Mouse (Mus musculus): ENCODE data around the gene Prdm2. TPM values are rescaled to one million over a fixed set of nuclear protein-coding genes. Genes with fewer than 3 reads are reported as not detected.
A peak's percentile ranks its signal among the peaks of the same experiment; 100 is the strongest.

Prdm2 gene
- total RNA-seq, 2 experiments from 2014 or later, result 24.7 to 26.5 TPM

GRCm38 (mm10) chr4:143111872-143112271 is 100.9 kb downstream of the Prdm2 start:
- Histone ChIP-seq H3K4me3 (no peak overlapping the region), H3K27ac (no peak overlapping the region)
- TF ChIP-seq CTCF (IDR thresholded peaks at IDR 0.05), result no peak
- intact Hi-C loops (cut with DNase I), result loop anchor here (2.0 kb wide), 1 partner anchor 51 kb away; no protein-coding TSS in a partner anchor
- no peak for DNase-seq

DNA sequence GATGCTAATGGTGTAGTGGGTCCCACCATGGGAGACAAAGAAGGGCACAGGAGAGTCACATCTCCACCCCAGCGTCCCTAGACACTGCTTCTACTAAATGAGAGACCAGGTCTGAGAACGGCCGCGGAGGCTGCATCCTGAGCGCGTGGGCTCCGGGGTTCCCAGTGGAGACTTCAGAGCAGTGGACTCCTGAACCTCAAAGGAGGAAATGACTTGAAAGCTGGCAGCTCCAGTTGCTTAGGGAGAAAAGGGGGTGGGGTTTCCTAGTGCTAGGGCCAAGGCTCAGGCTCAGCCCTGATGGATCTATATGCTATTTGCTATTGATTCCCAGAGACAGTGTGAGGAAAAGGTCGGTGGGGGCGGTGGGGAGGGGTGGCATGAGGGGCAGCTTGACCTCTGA is 104.2 kb downstream of the Prdm2 start:
- intact Hi-C loops (cut with DNase I), result no loop called here
- DNase-seq, result no peak
- Histone ChIP-seq H3K27ac (no peak overlapping the region), H3K4me3 (no peak overlapping the region)
- no peak for TF ChIP-seq CTCF (IDR thresholded peaks at IDR 0.05)

GRCm38 (mm10) chr4:143106971-143107370 is 105.8 kb downstream of the Prdm2 start:
- intact Hi-C loops (cut with DNase I), result no loop called here
- no peak for TF ChIP-seq CTCF (IDR thresholded peaks at IDR 0.05)
- H3K4me3 ChIP-seq, result no peak overlapping the region
- DNase-seq, result no peak
- H3K27ac ChIP-seq, result no peak overlapping the region

GRCm38 (mm10) chr4:143106566-143106965 is 106.2 kb downstream of the Prdm2 start:
- intact Hi-C loops (cut with DNase I), result no loop called here
- DNase-seq, result no peak
- no peak overlapping the region for H3K4me3 ChIP-seq
- TF ChIP-seq CTCF (IDR thresholded peaks at IDR 0.05), result no peak
- no peak overlapping the region for H3K27ac ChIP-seq

DNA sequence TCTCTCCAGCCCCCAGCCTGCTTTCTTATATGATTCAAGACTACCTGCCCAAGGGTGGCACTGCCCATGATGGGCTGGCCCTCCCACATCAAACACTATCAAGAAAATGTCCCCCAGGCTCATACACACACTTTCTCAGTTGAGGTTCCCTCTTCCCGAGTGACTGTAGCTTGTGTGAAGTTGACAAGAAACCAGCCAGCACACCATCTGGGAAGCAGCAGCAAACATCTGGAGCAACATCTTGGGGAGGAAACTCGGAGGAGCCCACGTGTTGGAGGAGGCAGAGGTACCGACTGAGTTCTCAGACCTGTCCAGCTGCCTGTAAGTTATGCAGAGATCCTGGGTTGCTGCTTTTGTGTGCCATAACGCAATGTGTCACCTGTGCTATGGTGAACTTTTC is 108.1 kb downstream of the Prdm2 start:
- Histone ChIP-seq H3K27ac (no peak overlapping the region), H3K4me3 (no peak overlapping the region)
- no peak for TF ChIP-seq CTCF (IDR thresholded peaks at IDR 0.05)
- DNase-seq, result no peak
- intact Hi-C loops (cut with DNase I), result loop anchor here (5.0 kb wide), 1 partner anchor 77 kb away; no protein-coding TSS in a partner anchor

- intact Hi-C loops (cut with DNase I), result loop anchor here (5.0 kb wide), 1 partner anchor 77 kb away; no protein-coding TSS in a partner anchor
- peak; percentile 40 for DNase-seq
- Histone ChIP-seq H3K4me3 (no peak overlapping the region), H3K27ac (no peak overlapping the region)
- no peak for TF ChIP-seq CTCF (IDR thresholded peaks at IDR 0.05)
Measured at GRCm38 (mm10) chr4:143103811-143104210, 109.0 kb downstream of the Prdm2 start.

- DNase-seq, result no peak
- no peak for TF ChIP-seq CTCF (IDR thresholded peaks at IDR 0.05)
- intact Hi-C loops (cut with DNase I), result loop anchor here (5.0 kb wide), 1 partner anchor 73 kb away; no protein-coding TSS in a partner anchor
- no peak overlapping the region for H3K4me3 ChIP-seq
- H3K27ac ChIP-seq, result no peak overlapping the region
Measured at GRCm38 (mm10) chr4:143100157-143100556, 112.6 kb downstream of the Prdm2 start.

- no peak for TF ChIP-seq CTCF (IDR thresholded peaks at IDR 0.05)
- Histone ChIP-seq H3K4me3 (no peak overlapping the region), H3K27ac (no peak overlapping the region)
- intact Hi-C loops (cut with DNase I), result loop anchor here (5.0 kb wide), 1 partner anchor 72 kb away; no protein-coding TSS in a partner anchor
- DNase-seq, result no peak
Measured at GRCm38 (mm10) chr4:143099288-143100039, 113.3 kb downstream of the Prdm2 start.

DNA sequence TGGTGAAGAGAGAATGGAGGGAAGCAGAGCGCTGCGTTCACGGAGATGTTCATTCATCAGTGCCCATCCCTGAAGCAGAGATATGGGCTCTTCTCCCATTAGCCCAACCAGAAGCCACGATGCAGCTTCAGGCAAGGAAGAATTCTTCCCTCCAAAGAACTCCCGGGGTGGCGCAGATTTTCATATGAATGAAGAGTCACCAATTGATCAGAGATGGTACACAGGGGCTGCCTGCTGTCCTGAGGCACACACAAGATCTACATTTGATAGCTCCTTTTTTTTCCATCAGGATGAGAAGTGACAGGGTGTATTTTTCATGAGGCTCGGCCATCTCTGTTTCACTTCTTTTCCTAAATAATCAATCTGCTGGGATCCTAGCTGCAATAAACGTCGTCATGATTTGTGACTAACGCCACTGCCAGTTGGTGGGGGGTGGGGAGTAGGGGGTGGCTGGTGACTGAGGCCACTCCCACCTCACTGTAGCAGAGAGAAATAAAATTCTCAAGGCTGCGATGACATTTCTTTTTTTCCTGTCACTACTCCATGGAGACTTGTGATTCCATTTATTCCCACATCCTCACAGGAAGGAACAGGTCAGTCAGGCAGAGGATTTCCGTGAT is 120.6 kb downstream of the Prdm2 start:
- intact Hi-C loops (cut with DNase I), result no loop called here
- TF ChIP-seq CTCF (IDR thresholded peaks at IDR 0.05), result no peak

DNA sequence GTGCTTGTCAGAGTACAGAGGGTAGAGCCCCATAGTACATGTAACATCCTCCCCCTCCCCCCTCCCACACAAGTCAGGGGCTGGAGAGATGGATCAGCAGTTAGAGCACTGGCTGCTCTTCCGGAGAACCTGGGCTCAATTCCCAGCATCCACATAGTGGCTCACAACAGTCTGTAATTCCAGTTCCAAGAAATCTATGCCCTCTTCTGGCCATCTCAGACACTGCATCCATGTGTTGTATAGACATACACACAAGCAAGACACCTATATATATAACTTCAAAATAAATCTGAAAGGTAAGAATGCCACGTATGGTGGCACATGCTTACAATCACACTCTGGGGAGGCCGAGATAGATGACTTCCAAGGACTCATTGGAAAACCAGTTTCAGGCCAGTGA is 122.2 kb downstream of the Prdm2 start:
- intact Hi-C loops (cut with DNase I), result no loop called here

More for the DNA sequence above, 120.6 kb downstream of the Prdm2 start:
- no peak for DNase-seq
- no peak overlapping the region for H3K4me3 ChIP-seq
- H3K27ac ChIP-seq, result no peak overlapping the region

GRCm38 (mm10) chr4:143074071-143074765 is 138.6 kb downstream of the Prdm2 start:
- H3K4me3 ChIP-seq, result peak overlapping the region; percentile 54
- 0 out of 2 replicates have a peak, but pooled peaks have one; percentile 1 for TF ChIP-seq CTCF (IDR thresholded peaks at IDR 0.05)
- DNase-seq, result peak; percentile 30
- intact Hi-C loops (cut with DNase I), result no loop called here
- no peak overlapping the region for H3K27ac ChIP-seq

More for the DNA sequence above, 122.2 kb downstream of the Prdm2 start:
- Histone ChIP-seq H3K27ac (no peak overlapping the region), H3K4me3 (no peak overlapping the region)
- no peak for TF ChIP-seq CTCF (IDR thresholded peaks at IDR 0.05)
- DNase-seq, result no peak

- Histone ChIP-seq H3K4me3 (no peak overlapping the region), H3K27ac (no peak overlapping the region)
- TF ChIP-seq CTCF (IDR thresholded peaks at IDR 0.05), result no peak
- intact Hi-C loops (cut with DNase I), result no loop called here
- DNase-seq, result no peak
Measured at GRCm38 (mm10) chr4:143071791-143072190, 141.0 kb downstream of the Prdm2 start.

GRCm38 (mm10) chr4:143067006-143067405 is 145.8 kb downstream of the Prdm2 start:
- no peak for DNase-seq
- H3K27ac ChIP-seq, result no peak overlapping the region
- no peak overlapping the region for H3K4me3 ChIP-seq
- TF ChIP-seq CTCF (IDR thresholded peaks at IDR 0.05), result no peak
- intact Hi-C loops (cut with DNase I), result no loop called here
